Mouse (Mus musculus): ENCODE measurements at regions not wholly inside any gene's neighbourhood (a gene's known extent, or its start where the extent isn't known, plus 50 kb on each side); places are given as distances from the start of the nearest gene placed in this dataset.

DNA sequence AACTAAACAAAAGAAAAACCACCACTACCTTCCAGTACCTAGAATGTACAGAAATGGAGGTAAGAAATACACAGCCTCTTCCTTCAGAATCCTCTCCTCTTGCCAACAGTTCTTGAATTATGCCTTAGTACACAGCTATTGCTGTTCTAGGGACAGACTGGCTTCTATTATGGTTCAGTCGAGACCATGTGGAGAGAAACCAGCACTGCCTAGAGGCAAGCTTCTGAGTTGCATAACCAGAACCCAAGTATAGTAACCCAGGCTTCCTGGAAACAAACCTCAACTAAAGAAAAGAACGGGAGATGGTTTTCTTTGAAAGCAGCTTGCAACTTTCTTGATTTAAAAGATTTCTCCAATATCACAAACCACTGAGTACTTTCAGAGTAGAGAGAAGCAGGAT is 205.6 kb downstream of the 9330182O14Rik start:
- no peak for DNase-seq (ENCODE audit: low spot score)
- H3K4me3 ChIP-seq (ENCODE audit: low read depth, low read length) = no peak overlapping the region
- no peak overlapping the region for H3K27ac ChIP-seq (ENCODE audit: low read depth, low read length)
- H3K4me2 ChIP-seq (ENCODE audit: low read depth) = no peak overlapping the region
- no peaks in the 10 kb centered on the region for H3K4me1 ChIP-seq (ENCODE audit: control insufficient read depth, insufficient read depth, low read length)
- H3K9me3 ChIP-seq (ENCODE audit: control insufficient read depth, low read length) = no peaks in the 10 kb centered on the region
- 76% methylated on average over 2 of the region's 2 CpGs for WGBS
- ATAC-seq (ENCODE audit: insufficient read depth, low FRiP score, low TSS enrichment) = no peak
- H3K36me3 ChIP-seq (ENCODE audit: control insufficient read depth, insufficient read depth, low read length) = no peaks in the 10 kb centered on the region
- H3K27me3 ChIP-seq (ENCODE audit: control insufficient read depth, insufficient read depth, low read length) = no peaks in the 10 kb centered on the region
- no peak overlapping the region for H3K9ac ChIP-seq (ENCODE audit: low read length)

GRCm38 (mm10) chr15:40340269-40340668 is 206.1 kb downstream of the 9330182O14Rik start:
- Histone ChIP-seq H3K36me3 (ENCODE audit: control insufficient read depth, insufficient read depth, low read length) (no peaks in the 10 kb centered on the region), H3K27me3 (ENCODE audit: control insufficient read depth, insufficient read depth, low read length) (no peaks in the 10 kb centered on the region), H3K27ac (ENCODE audit: low read depth, low read length) (no peak overlapping the region), H3K4me2 (ENCODE audit: low read depth) (no peak overlapping the region), H3K4me3 (ENCODE audit: low read depth, low read length) (no peak overlapping the region), H3K9ac (ENCODE audit: low read length) (no peak overlapping the region), H3K4me1 (ENCODE audit: control insufficient read depth, insufficient read depth, low read length) (no peaks in the 10 kb centered on the region), H3K9me3 (ENCODE audit: control insufficient read depth, low read length) (no peaks in the 10 kb centered on the region)
- ATAC-seq (ENCODE audit: insufficient read depth, low FRiP score, low TSS enrichment) = no peak
- DNase-seq (ENCODE audit: low spot score) = no peak
- WGBS = 94% methylated on average over 1 of the region's 1 CpGs

DNA sequence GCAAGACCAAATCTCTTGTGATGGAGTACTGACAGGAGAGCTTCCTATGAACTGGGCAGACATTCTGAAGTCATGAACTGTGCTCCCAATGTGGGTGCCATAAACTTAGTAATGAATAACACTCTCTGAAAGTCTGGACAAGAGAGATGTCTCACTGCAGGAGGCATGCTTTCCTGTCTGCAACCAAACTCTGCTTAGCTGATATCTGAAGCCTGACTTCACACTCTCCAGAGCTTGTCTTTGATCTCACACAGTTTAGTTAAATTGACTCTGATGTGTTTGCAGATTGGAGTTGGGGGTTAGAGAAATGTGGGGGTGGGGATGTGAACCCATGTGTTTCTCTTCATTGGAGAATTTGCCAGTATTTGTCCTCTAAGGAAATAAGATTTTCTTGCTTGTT is 217.3 kb downstream of the 9330182O14Rik start:
- Histone ChIP-seq H3K9ac (ENCODE audit: low read length) (no peak overlapping the region), H3K9me3 (ENCODE audit: control insufficient read depth, low read length) (no peaks in the 10 kb centered on the region), H3K4me1 (ENCODE audit: control insufficient read depth, insufficient read depth, low read length) (no peaks in the 10 kb centered on the region), H3K27ac (ENCODE audit: low read depth, low read length) (no peak overlapping the region), H3K4me2 (ENCODE audit: low read depth) (no peak overlapping the region), H3K36me3 (ENCODE audit: control insufficient read depth, insufficient read depth, low read length) (no peaks in the 10 kb centered on the region), H3K4me3 (ENCODE audit: low read depth, low read length) (no peak overlapping the region), H3K27me3 (ENCODE audit: control insufficient read depth, insufficient read depth, low read length) (no peaks in the 10 kb centered on the region)
- DNase-seq (ENCODE audit: low spot score) (no peak), ATAC-seq (ENCODE audit: insufficient read depth, low FRiP score, low TSS enrichment) (no peak)

GRCm38 (mm10) chr15:40354802-40355487 is 220.8 kb downstream of the 9330182O14Rik start:
- Histone ChIP-seq H3K36me3 (ENCODE audit: control insufficient read depth, insufficient read depth, low read length) (no peaks in the 10 kb centered on the region), H3K27me3 (ENCODE audit: control insufficient read depth, insufficient read depth, low read length) (no peaks in the 10 kb centered on the region), H3K4me2 (ENCODE audit: low read depth) (no peak overlapping the region), H3K9ac (ENCODE audit: low read length) (no peak overlapping the region), H3K27ac (ENCODE audit: low read depth, low read length) (no peak overlapping the region), H3K4me1 (ENCODE audit: control insufficient read depth, insufficient read depth, low read length) (no peaks in the 10 kb centered on the region), H3K9me3 (ENCODE audit: control insufficient read depth, low read length) (no peaks in the 10 kb centered on the region), H3K4me3 (ENCODE audit: low read depth, low read length) (no peak overlapping the region)
- no peak for ATAC-seq (ENCODE audit: insufficient read depth, low FRiP score, low TSS enrichment)
- 90% methylated on average over 10 of the region's 10 CpGs for WGBS
- DNase-seq (ENCODE audit: low spot score) = no peak

DNA sequence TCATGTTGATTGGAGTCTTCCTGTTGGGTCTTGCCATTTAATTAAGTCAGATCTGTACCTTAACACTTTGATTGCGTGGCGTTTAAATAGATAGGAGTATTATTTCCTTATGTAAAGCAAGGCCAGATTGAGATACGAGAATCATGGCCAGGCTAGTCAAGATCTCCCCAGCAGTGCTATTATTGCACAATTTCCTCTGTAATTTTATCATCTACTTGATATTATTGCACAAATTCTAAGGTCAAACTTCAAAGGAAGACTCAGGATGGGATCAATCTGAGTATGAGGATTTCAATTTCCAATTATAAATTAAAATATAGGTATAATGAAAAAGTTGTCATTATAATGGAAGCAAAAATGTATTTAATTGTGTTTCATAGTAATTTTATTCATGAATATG is 221.9 kb downstream of the 9330182O14Rik start:
- no peaks in the 10 kb centered on the region for H3K27me3 ChIP-seq (ENCODE audit: control insufficient read depth, insufficient read depth, low read length)
- H3K27ac ChIP-seq (ENCODE audit: low read depth, low read length) = no peak overlapping the region
- no peaks in the 10 kb centered on the region for H3K36me3 ChIP-seq (ENCODE audit: control insufficient read depth, insufficient read depth, low read length)
- H3K9ac ChIP-seq (ENCODE audit: low read length) = no peak overlapping the region
- 95% methylated on average over 3 of the region's 3 CpGs for WGBS
- no peaks in the 10 kb centered on the region for H3K9me3 ChIP-seq (ENCODE audit: control insufficient read depth, low read length)
- DNase-seq (ENCODE audit: low spot score) = no peak
- no peak for ATAC-seq (ENCODE audit: insufficient read depth, low FRiP score, low TSS enrichment)
- no peak overlapping the region for H3K4me3 ChIP-seq (ENCODE audit: low read depth, low read length)
- H3K4me1 ChIP-seq (ENCODE audit: control insufficient read depth, insufficient read depth, low read length) = no peaks in the 10 kb centered on the region
- no peak overlapping the region for H3K4me2 ChIP-seq (ENCODE audit: low read depth)

DNA sequence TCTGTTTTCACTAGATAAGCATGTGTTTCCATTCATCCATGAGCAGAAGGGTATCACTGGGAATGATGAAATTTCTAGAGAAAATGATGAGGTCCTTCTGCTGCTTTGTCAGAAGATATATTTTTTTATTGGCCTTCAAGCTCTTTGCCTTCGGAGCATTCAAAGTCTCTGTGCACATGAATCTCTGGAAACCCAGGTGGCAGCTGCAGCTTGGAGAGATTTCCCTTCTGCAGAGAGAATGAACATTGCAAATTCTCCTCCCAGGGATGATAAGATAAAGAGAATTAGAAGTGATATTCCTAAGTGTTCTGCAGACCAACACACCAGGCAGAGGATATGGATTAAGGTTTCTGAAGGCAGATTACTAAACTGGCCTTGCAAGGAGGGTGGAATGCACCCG is 224.2 kb downstream of the 9330182O14Rik start:
- H3K4me2 ChIP-seq (ENCODE audit: low read depth) = no peak overlapping the region
- no peaks in the 10 kb centered on the region for H3K9me3 ChIP-seq (ENCODE audit: control insufficient read depth, low read length)
- no peak overlapping the region for H3K9ac ChIP-seq (ENCODE audit: low read length)
- DNase-seq (ENCODE audit: low spot score) (no peak), ATAC-seq (ENCODE audit: insufficient read depth, low FRiP score, low TSS enrichment) (no peak)
- 83% methylated on average over 2 of the region's 2 CpGs for WGBS
- H3K4me3 ChIP-seq (ENCODE audit: low read depth, low read length) = no peak overlapping the region
- H3K36me3 ChIP-seq (ENCODE audit: control insufficient read depth, insufficient read depth, low read length) = no peaks in the 10 kb centered on the region
- H3K27ac ChIP-seq (ENCODE audit: low read depth, low read length) = no peak overlapping the region
- H3K4me1 ChIP-seq (ENCODE audit: control insufficient read depth, insufficient read depth, low read length) = no peaks in the 10 kb centered on the region
- H3K27me3 ChIP-seq (ENCODE audit: control insufficient read depth, insufficient read depth, low read length) = no peaks in the 10 kb centered on the region

GRCm38 (mm10) chr15:40361849-40362533 is 227.8 kb downstream of the 9330182O14Rik start:
- H3K4me3 ChIP-seq (ENCODE audit: low read depth, low read length) = no peak overlapping the region
- WGBS = 90% methylated on average over 11 of the region's 11 CpGs
- no peak overlapping the region for H3K27ac ChIP-seq (ENCODE audit: low read depth, low read length)
- no peak for ATAC-seq (ENCODE audit: insufficient read depth, low FRiP score, low TSS enrichment)
- no peak overlapping the region for H3K4me2 ChIP-seq (ENCODE audit: low read depth)
- H3K4me1 ChIP-seq (ENCODE audit: control insufficient read depth, insufficient read depth, low read length) = no peaks in the 10 kb centered on the region
- H3K9me3 ChIP-seq (ENCODE audit: control insufficient read depth, low read length) = no peaks in the 10 kb centered on the region
- no peak overlapping the region for H3K9ac ChIP-seq (ENCODE audit: low read length)
- H3K27me3 ChIP-seq (ENCODE audit: control insufficient read depth, insufficient read depth, low read length) = no peaks in the 10 kb centered on the region
- H3K36me3 ChIP-seq (ENCODE audit: control insufficient read depth, insufficient read depth, low read length) = no peaks in the 10 kb centered on the region
- DNase-seq (ENCODE audit: low spot score) = no peak

DNA sequence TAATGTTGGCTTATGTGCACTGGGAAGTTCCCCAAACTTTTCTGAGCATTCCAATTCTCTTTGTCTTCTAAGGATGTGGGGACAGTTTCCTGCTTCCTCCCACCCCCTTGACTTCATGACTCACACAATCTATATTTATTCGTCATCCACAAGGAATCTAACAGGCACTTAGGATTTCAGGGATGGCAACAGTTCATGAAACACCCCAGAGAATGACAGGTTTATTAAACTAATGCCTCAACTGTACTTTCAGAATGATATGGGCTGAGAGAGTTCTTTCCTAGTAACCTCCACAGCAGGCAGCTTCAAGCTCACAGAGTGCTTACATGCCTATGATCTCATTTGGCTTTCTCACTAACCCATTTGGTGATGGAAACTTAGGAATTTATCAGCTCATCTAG is 230.1 kb downstream of the 9330182O14Rik start:
- no peaks in the 10 kb centered on the region for H3K9me3 ChIP-seq (ENCODE audit: control insufficient read depth, low read length)
- WGBS = 89% methylated on average over 1 of the region's 1 CpGs
- H3K27me3 ChIP-seq (ENCODE audit: control insufficient read depth, insufficient read depth, low read length) = no peaks in the 10 kb centered on the region
- no peaks in the 10 kb centered on the region for H3K4me1 ChIP-seq (ENCODE audit: control insufficient read depth, insufficient read depth, low read length)
- no peak for ATAC-seq (ENCODE audit: insufficient read depth, low FRiP score, low TSS enrichment)
- H3K36me3 ChIP-seq (ENCODE audit: control insufficient read depth, insufficient read depth, low read length) = no peaks in the 10 kb centered on the region
- DNase-seq (ENCODE audit: low spot score) = no peak
- no peak overlapping the region for H3K4me2 ChIP-seq (ENCODE audit: low read depth)
- no peak overlapping the region for H3K27ac ChIP-seq (ENCODE audit: low read depth, low read length)
- no peak overlapping the region for H3K4me3 ChIP-seq (ENCODE audit: low read depth, low read length)
- H3K9ac ChIP-seq (ENCODE audit: low read length) = no peak overlapping the region

DNA sequence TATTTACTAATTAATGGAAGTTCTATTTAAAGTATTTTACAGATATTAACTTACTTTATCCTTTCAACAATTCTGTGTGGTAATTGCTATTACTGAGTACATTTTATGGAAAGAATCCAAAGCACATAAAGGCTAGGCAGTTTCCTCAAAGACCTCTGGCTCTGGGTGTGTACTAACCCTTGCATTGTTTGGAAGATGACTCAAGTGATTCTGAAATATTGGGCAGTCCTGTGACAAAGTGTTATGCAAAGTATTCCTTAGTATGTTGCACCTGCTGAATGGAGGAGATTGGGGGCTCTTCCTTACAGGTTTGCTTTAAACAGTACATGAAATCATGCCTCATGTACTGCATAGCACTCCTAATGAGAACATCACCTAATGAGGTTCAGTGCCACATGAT is 231.4 kb downstream of the 9330182O14Rik start:
- Histone ChIP-seq H3K27ac (ENCODE audit: low read depth, low read length) (no peak overlapping the region), H3K27me3 (ENCODE audit: control insufficient read depth, insufficient read depth, low read length) (no peaks in the 10 kb centered on the region), H3K4me2 (ENCODE audit: low read depth) (no peak overlapping the region), H3K36me3 (ENCODE audit: control insufficient read depth, insufficient read depth, low read length) (no peaks in the 10 kb centered on the region), H3K9ac (ENCODE audit: low read length) (no peak overlapping the region), H3K9me3 (ENCODE audit: control insufficient read depth, low read length) (no peaks in the 10 kb centered on the region), H3K4me3 (ENCODE audit: low read depth, low read length) (no peak overlapping the region), H3K4me1 (ENCODE audit: control insufficient read depth, insufficient read depth, low read length) (no peaks in the 10 kb centered on the region)
- DNase-seq (ENCODE audit: low spot score) (no peak), ATAC-seq (ENCODE audit: insufficient read depth, low FRiP score, low TSS enrichment) (no peak)
